8 mouse cellular contexts compared by ENCODE assay signal in the genomic region with DNA sequence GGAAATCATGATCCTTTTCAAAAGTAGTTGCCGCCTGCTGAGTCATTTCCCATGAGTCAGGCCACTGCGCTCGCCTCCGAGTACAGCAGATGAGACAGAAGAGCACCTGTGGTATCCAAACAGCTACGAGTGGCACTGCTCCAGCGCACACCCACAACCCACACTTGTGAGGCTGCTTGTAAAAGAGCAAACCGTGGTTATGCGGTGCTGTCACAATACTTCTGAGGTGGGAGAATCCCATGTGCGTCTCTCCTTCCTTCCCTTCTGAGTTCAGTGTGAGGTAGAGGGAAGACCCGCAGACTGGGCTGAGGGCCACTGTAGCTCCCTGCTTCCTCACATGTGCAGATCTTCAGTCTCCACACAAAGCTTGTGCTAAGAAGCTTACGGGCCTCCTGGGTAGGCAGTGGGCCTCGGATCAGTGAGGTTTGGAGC. TPM values are rescaled to one million over a fixed set of nuclear protein-coding genes. Genes with fewer than 3 reads are reported as not detected.
DNase-seq lines count a peak whose midpoint lies in the region; ATAC-seq and TF ChIP-seq lines count a peak whose summit lies in the region.

Gene Mpp4, minus strand, starts transcription at position 360 of the 432 bp plus-strand sequence.

- peak; percentile 20 for DNase-seq in gastrocnemius, adult 2 months
- no peak for DNase-seq in gastrocnemius, postnatal 4 days (ENCODE audit: low spot score in 2 of 2)
- DNase-seq in cerebellum, adult 9-11 months, result peak; percentile 48
- peak; percentile 64 to 71 for DNase-seq in layer of hippocampus, postnatal 36 days
- peak; percentile 80 to 82 for DNase-seq in right cerebral cortex, postnatal 36 days (ENCODE audit: low spot score in 2 of 2)
- DNase-seq in urinary bladder, postnatal 10 days (ENCODE audit: low spot score), result no peak
- no peak for DNase-seq in hindbrain, embryonic 14.5 days (ENCODE audit: low spot score)
- no peak for DNase-seq in adrenal gland, postnatal 10 days

- no peak for TF ChIP-seq CTCF in gastrocnemius, adult 2 months (IDR thresholded peaks at IDR 0.05)

- H3K9me3 ChIP-seq in hindbrain, embryonic 14.5 days (ENCODE audit: control insufficient read depth, low read length), result no peaks in the 10 kb centered on the region

- no peak within 1 kb of the TSS for H3K4me2 ChIP-seq in hindbrain, embryonic 14.5 days (replicated peaks)

- 54% methylated on average over 12 of the region's 12 CpGs for WGBS in hindbrain, embryonic 14.5 days

- intact Hi-C loops in gastrocnemius, adult 2 months (cut with DNase I), result no loop called here

- H3K4me1 ChIP-seq in hindbrain, embryonic 14.5 days (replicated peaks; ENCODE audit: control insufficient read depth, insufficient read depth, low read length), result no peaks in the 10 kb centered on the region

- H3K9ac ChIP-seq in hindbrain, embryonic 14.5 days, result no peak within 1 kb of the TSS

- ATAC-seq in hindbrain, embryonic 14.5 days (ENCODE audit: low FRiP score), result no peak

- peaks cover 58% of the 10 kb centered on the region for H3K36me3 ChIP-seq in hindbrain, embryonic 14.5 days (replicated peaks; ENCODE audit: control insufficient read depth, insufficient read depth)

- H3K27me3 ChIP-seq in hindbrain, embryonic 14.5 days (ENCODE audit: control insufficient read depth, insufficient read depth, low read length), result no peaks in the 10 kb centered on the region

- H3K27ac ChIP-seq in gastrocnemius, adult 2 months, result peak within 1 kb of the TSS; percentile 32; the same call in 1 of the 2 replicates
- H3K27ac ChIP-seq in hindbrain, embryonic 14.5 days, result no peak within 1 kb of the TSS

- H3K4me3 ChIP-seq in gastrocnemius, adult 2 months, result no peak within 1 kb of the TSS
- H3K4me3 ChIP-seq in hindbrain, embryonic 14.5 days (replicated peaks; ENCODE audit: low read length), result no peak within 1 kb of the TSS

RNA-seq across cellular contexts. Expression of gene Mpp4, which starts in this region (rescaled TPM):
- under 1 TPM in 1 of 2 experiments, not detected in 1; 0.22 TPM for total RNA-seq in gastrocnemius, adult 2 months (2021)
- total RNA-seq in gastrocnemius, postnatal 4 days (2021), result under 1 TPM; 0.37 to 0.52 TPM
- 1 to 10 TPM; 1.9 TPM for total RNA-seq in layer of hippocampus, postnatal 36 days (2021)
- polyA plus RNA-seq in hindbrain, embryonic 14.5 days (2014; fragmentation: Nextera tagmentation; extraction: Ambion mirVana), result 1.1 and 1.4 TPM in 2 replicates
- total RNA-seq in adrenal gland, postnatal 10 days (2021), result under 1 TPM; 0.69 to 0.94 TPM

Comparison
In these comparisons a context has a peak if more than half of its experiments do, and no peak if none do; other contexts are left out.
1. Peak in DNase-seq and H3K27ac ChIP-seq in gastrocnemius, adult 2 months; RNA of the gene not detected or under 1 TPM.
2. DNase-seq: peak in cerebellum, adult 9-11 months (single experiment), layer of hippocampus, postnatal 36 days (2 of 2) and right cerebral cortex, postnatal 36 days (2 of 2); none in gastrocnemius, postnatal 4 days (0 of 2), urinary bladder, postnatal 10 days (single experiment), hindbrain, embryonic 14.5 days (single experiment) and adrenal gland, postnatal 10 days (single experiment).